Mouse (Mus musculus) cerebellum, postnatal 36 days (tissue): ENCODE measurements around the gene Gfm1.

Experiments
- DNase-seq, 2 experiments: peaks; one replicate each; pipeline ENCODE4 v3.0.0; 2021 to 2022; ENCODE audit warnings: mixed read lengths in 2 of 2

The Gfm1 gene

DNA sequence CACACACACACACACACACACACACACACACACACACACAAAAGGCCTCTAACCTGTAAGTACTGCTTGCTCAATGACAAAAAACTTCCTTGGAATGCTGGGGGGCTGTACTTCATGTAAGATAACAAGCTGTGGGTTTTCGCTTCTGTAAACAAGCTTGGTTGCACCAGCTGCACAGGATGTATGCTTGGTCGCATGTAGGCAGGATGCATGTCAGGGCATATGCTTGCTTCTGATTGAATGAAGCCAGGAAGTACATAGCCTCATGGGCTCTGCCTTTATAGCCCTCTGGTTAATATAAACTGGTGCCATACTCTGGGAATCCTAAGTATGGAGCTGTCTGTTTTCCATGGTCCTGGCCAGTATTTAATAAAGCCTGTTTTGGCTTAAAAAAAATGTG is 68.1 kb downstream of the Gfm1 start:
- DNase-seq = no peak

DNA sequence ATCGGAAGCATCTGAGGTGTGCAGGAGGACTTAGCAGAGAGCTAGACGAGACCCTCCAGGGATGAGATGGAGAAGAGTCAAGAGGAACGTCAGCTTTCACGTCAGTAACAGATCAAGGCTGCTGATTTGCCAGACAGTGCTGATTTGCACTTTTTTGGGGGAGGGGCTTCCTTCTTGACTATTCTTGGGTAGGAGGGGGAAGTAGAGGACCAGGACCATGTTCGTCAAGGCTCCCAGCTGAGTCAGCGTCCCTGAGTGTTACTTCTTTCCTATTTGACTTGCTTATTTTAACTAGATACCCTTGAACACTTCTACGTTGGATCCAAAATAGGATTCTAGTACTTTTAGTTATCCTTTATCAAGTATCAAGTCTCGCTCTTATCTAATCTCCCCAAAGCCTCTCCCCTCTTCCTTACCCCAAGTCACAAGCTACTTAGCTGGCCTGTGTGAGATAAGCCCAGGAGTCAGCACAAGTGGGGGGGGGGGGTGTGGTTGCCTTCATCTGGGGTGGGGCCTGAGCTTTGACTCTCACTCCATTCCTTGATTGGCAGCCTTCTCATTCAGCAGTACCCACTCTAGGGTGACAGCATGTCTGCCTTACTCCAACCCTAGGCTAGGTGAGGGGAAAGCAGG is 69.0 kb downstream of the Gfm1 start:
- no peak for DNase-seq

DNA sequence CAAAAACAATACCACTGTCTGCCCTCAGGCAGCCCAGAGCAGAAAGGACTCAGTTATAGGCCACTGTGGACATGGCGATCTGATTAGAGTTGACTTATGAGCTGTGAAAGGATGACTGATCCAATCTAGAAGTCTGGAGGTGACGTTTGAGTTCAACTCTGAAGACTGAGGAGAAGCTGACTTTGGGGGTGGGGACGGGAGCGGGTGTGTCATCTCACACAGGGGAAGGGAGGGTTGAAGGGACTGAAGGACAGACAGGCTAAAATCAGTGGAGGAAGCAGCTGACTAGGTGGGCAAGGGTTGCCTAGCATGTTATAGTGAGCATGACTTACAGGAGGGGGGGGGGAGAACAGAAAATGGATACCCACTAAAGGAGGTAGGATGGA is 69.5 kb downstream of the Gfm1 start:
- DNase-seq = no peak

DNA sequence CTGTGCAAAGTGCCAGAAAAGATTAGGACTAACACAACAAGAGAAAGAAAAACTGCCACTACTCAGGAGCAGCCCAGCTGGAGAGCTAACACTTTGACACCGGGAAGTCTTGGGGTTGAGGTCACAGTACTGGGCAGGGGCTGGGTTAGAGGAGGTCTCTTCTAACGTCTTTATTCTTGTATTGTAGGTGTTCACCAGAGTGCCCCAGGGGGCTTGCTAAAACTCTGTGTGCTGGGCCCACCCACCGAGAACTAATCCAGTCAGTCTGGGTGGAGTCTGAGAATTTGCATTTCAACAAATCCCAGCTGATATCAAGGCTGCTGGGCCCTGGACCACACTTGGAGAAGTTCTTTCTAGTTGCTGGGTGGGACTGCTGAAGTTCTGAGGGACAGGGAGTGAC is 74.0 kb downstream of the Gfm1 start:
- DNase-seq = no peak

DNA sequence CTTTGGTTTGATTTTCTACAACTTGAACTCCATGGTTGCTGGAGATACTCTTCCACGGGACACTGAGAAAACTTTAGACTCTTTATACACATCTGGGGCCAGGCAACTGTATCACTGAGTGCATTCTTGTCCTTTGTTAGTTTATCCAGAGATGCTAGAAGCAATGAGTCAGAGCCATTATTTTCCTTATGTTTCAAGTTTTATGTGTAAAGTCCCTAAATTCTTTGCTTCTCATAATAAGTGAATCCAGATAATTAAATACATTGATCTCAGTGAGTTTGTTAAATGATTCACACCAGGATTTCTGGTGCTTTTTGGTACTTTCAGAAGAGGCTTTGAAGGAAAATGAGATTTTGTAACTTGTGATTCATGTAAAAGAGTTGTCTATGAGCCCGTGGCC is 75.4 kb downstream of the Gfm1 start:
- DNase-seq = no peak

DNA sequence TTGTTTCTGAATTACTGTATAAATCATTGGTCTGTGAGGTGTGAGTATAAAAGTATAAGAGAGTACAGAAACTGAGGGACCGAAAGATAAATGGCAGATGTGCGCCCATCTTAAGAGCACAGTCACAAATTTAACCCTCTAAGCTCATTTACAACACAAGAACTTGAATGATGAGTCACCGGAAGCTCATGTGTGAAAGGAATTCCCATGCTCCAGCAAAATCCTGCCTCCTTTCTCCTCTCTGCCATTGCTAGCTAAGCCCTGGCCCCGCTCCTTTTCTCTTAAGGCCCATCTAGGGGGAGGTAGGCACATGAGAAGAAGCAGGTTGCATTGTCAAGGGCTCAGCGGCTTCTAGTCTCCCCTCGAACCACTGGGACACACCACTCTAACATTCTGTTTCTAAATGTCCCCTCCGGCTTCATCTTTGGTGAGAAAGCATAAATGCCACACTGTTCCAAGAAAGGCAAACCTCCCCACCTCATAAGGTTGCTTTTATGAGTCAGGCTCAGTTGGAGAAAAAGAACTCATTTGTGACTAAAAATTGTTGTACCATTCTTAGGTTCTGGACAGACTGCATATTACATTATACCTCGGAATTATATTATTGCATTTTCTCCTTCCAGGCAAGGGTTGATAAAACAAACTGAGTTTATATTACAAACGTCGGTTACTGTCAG is 78.5 kb downstream of the Gfm1 start:
- no peak for DNase-seq

DNA sequence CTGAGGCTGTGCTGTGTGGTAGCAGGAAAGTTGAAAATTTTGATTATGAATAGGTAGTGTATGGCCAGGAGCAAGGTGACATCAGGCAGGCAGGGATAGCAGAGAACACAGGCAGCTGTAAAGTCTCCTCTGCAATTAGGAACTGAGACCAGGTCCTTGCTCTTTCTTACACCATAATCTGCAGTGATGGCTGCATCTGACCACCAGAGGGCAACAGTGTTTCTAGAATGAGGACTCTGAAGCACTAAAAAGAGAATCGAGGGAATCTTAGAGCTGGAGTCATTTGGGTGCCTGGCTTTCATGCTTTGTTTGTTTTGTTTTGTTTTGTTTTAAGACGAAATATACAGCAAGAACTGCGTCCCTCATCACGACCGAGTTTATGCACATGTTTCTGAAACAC is 82.9 kb downstream of the Gfm1 start:
- DNase-seq = peak; percentile 72 to 82

DNA sequence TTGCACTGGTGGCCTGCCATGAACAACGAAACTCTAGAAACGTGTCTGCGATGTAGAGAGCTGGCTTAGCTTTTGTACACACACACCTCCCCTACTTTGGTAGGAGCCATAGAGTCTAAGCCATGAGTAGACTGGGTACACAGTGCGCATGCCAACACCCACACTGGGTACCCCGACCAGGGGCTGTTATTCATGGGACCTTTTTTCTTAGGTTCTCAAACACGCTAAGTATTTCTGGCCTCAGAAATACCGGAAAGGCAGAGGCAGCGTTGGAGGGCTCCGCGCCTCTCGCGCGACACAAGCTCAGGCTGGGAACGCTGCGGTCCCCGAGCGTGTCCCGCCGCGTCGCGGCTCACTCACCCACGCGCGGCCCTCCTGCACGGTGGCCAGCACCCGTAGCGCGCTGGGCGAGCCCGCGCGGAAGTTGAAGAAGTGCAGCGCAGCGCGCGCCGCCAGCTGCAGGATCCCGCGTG is 84.9 kb downstream of the Gfm1 start:
- DNase-seq = peak; percentile 6 to 10

DNA sequence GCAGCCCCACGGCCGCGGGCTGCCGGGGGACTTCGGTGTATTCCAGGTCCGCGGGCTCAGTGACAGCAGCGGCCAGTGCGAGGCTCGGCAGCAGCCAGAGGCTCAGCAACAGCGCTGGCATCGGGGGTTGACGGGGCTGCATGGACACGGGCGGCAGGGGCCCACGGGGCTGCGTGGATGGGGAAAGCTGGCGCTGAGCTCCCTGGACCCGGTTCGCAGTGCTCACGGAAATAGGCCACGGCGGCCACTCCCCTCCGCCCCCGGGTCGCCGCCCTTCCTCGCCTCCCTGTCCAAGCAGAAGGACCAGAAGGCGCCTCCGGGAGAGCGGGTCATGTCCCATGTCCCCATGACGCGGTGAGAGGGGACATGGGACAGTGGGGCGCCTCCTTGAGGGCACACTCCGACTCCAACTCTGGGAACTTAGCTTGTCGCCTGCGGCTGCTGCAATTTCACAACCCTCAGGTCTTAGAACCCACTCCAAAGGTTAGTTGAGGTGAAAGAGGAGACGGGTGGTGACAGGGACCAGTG is 85.4 kb downstream of the Gfm1 start, which contains the start of gene Rarres1:
TSS of gene Rarres1 (minus strand) at position 250 of the 528 bp plus-strand sequence.
- DNase-seq = peak in 1 of 2 experiments; percentile 7

DNA sequence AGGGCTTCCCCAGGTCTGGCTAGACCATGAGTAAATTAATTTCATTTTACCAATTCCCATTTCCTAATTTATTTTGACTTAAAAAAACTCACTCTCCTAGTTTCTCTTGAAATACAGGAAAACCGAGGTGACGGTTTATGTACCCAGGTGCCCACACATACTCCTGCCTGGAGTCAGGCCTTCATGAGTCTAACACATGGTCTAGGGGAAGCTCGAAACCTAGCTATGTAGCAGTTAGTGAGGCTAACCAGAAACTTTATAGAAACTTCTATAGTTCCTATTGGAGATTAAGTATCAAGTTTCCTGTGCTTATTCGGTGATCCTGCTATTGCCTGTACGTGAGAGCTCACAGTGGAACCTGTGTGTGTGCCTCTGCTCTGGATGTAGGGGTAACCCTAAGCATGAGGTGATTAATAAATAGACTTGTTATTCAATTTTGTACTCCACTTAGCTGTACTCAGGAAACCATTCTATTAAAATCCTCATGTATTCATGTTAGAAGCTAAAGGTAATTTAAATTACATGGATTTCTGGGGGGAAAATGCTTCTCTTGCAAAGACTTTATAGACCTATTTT is 90.8 kb downstream of the Gfm1 start:
- no peak for DNase-seq

DNA sequence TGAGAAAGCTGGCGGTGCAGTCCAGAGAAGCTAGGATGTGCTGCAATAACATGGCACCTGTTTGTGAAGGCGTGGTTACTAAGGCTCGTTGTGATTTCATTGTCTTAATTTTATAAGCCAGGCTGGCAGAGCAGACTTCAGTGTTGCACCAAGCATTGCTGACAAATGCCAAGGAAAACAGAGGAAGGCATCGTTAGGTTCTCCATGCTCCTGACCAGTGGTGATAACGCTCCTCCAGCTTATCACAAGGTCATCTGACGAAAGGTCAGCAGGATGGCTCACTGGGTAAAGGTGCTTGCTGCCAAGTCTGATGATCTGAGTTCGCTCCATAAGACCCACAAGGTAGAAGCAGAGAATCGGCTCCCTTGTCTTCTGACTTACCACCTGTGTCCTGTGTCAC is 92.8 kb downstream of the Gfm1 start:
- no peak for DNase-seq

DNA sequence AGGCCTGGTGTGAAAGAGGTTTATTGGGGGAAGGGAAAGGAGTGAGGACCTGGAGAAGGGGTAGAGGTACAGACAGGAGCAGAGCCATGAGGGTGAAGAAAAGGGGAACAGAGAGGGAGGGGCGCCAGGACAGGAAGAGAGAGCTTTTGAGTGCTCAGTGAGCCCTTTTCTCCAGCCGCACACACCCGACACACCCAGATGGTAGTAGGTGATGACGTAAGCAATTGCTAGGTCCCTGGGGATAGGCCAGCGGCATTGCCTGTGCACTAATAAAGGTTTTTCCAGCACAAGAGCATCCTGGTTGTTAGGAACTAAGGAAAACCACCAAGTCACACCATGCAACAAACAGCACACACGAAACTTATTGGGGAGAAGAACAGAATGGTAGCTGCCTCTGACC is 94.9 kb downstream of the Gfm1 start:
- DNase-seq = no peak
